Mouse (Mus musculus) stomach, postnatal 0 days (tissue): ENCODE results near the gene Psma5. TPM values are rescaled to one million over a fixed set of nuclear protein-coding genes. Genes with fewer than 3 reads are reported as not detected.
A peak's percentile ranks its signal among the peaks of the same experiment; 100 is the strongest.

Experiments
- ATAC-seq: fragments of 200-750 bp; cut with Nextera tagmentation; 2 replicates; pipeline ENCODE4 v1.8.0; 2017; ENCODE audit not compliant: low FRiP score, low TSS enrichment
- DNase-seq: peaks from one replicate; pipeline ENCODE4 v3.0.0-alpha.2; 2016; ENCODE audit warnings: low spot score
- H3K27ac ChIP-seq: fragments of 300-500 bp; sonication (generic); replicated peaks from 2 replicates; pipeline ENCODE4 v1.5.1; 2014; ENCODE audit warnings: mild to moderate bottlenecking, control low read depth
- H3K27me3 ChIP-seq: fragments of 300-500 bp; sonication (generic); 2 replicates; pipeline ENCODE4 v1.6.1; 2014; ENCODE audit warnings: low read length; ENCODE audit not compliant: control insufficient read depth, insufficient read depth
- H3K36me3 ChIP-seq: fragments of 300-500 bp; sonication (generic); 2 replicates; pipeline ENCODE4 v1.6.1; 2014; ENCODE audit warnings: low read length, mixed read lengths; ENCODE audit not compliant: control insufficient read depth, insufficient read depth
- H3K4me1 ChIP-seq: fragments of 300-500 bp; sonication (generic); replicated peaks from 2 replicates; pipeline ENCODE4 v1.6.1; 2014; ENCODE audit warnings: antibody characterized with exemption; ENCODE audit not compliant: control insufficient read depth, insufficient read depth
- H3K4me2 ChIP-seq: fragments of 300-500 bp; sonication (generic); replicated peaks from 2 replicates; pipeline ENCODE4 v1.6.1; 2014; ENCODE audit warnings: low read depth, mild to moderate bottlenecking, control low read depth, moderate library complexity
- H3K4me3 ChIP-seq: fragments of 300-500 bp; sonication (generic); 2 replicates; pipeline ENCODE4 v1.5.1; 2014; ENCODE audit warnings: low read depth, low read length, control low read depth
- H3K9ac ChIP-seq: fragments of 300-500 bp; sonication (generic); 2 replicates; pipeline ENCODE4 v1.6.1; 2014; ENCODE audit warnings: mild to moderate bottlenecking, low read length, control low read depth, mixed read lengths
- H3K9me3 ChIP-seq: fragments of 300-500 bp; sonication (generic); 2 replicates; pipeline ENCODE4 v1.6.1; 2016; ENCODE audit warnings: low read length; ENCODE audit not compliant: control insufficient read depth
- CTCF ChIP-seq: IDR thresholded peaks from 2 replicates; pipeline ENCODE4 v1.5.1; 2016; ENCODE audit warnings: antibody characterized with exemption, low read depth, mild to moderate bottlenecking, moderate library complexity
- EP300 ChIP-seq: optimal IDR thresholded peaks from 2 replicates; pipeline ENCODE3; 2016; ENCODE audit warnings: antibody characterized with exemption
- WGBS: fragments of 180-500 bp; shearing (Covaris S2); extraction: QIAGEN DNeasy Blood & Tissue Kit; methylation state at CpG from one replicate; pipeline ENCODE4 v1.1.7; 2014; 5-methylcytosine and 5-hydroxymethylcytosine counted together
- polyA plus RNA-seq: library from polyadenylated mRNA; unstranded; fragments of >200 nt; fragmentation: Nextera tagmentation; extraction: Ambion mirVana; gene quantifications from 2 replicates; pipeline ENCODE4 v1.2.1, GENCODE M21; 2015

Psma5 gene
- 159 and 166 TPM in 2 replicates for polyA plus RNA-seq

DNA sequence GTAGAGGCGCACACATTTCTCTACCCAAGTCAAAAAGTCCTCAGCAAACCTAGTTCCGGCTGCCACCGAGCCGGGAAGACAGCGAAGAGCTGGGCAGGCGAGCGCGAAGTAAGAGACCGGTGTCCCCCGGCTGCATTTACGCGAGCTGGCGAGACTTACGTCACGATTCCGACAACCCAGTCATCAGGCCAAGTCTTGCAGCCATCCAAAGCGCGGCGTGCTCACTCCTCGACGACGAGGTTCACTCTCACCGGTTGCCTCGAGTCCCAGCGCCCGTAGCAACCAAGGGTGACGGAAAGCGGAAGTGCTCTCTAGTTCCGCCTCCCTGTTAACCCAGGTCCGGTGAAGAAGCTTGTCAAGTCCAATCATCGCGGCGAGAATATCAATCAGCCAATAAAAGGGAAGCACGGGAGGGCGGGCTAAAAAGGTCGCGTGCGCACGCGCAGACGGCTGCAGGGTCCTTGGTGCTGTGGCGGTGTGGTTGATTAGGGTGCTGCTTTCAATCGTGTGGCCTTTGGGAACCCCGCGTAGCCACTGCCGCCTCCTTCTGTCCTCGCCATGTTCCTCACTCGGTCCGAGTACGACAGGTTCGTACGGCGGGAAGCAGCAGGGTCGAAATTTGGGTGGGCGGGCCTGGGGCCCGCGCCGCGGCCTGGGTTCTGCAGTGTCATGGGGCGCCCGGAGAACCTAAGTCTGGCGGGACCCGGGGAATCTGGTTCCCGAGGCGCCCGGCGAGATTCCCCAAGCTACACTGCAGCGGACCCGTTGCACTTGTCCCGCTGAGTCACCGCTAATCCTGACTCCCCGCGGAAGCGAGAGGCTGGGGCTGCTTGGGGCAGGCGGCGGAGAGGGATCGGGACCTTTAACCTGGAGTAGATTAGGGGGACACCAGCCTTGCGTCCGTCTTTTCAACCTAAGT is at the start of gene Psma5:
TSS of gene Psma5 (plus strand) at position 208 of the 919 bp plus-strand sequence.
- Histone ChIP-seq H3K9me3 (no peaks in the 10 kb centered on the region), H3K4me2 (peak within 1 kb of the TSS; percentile 76), H3K27ac (peak within 1 kb of the TSS; percentile 45), H3K36me3 (no peaks in the 10 kb centered on the region), H3K4me1 (no peaks in the 10 kb centered on the region), H3K9ac (peak within 1 kb of the TSS; percentile 86), H3K4me3 (peak within 1 kb of the TSS; percentile 87), H3K27me3 (no peaks in the 10 kb centered on the region)
- ATAC-seq (peak; percentile 99), DNase-seq (peak; percentile 98)
- WGBS: under 1% methylated on average over 77 of the region's 79 CpGs
- TF ChIP-seq EP300: no peak
- 0 out of 2 replicates have a peak, but pooled peaks have one; percentile 8 for TF ChIP-seq CTCF

DNA sequence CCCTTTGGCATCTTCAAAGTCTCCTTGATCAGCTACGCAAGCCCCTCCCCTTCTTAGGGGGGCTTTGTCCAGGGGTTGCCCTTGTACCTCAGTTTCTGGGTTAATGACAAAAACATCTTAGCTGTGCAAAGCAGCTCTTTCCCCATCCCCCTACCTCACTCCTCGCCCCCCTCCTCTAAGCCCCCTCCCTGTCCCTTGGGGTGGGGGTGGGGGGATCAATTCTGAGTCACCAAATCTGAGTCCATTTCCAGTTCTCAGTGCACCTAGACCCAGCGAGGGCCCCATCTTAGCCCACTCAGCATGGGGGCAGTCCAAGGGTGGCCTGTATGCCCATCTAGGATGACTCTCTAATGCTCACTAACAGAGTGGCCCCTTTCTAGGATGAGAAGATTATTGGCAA is 47.7 kb upstream of the Psma5 start:
- H3K27ac ChIP-seq: no peak overlapping the region
- no peak for ATAC-seq
- 0 out of 2 replicates have a peak overlapping the region, but pooled peaks have one; percentile 87 for H3K9ac ChIP-seq

DNA sequence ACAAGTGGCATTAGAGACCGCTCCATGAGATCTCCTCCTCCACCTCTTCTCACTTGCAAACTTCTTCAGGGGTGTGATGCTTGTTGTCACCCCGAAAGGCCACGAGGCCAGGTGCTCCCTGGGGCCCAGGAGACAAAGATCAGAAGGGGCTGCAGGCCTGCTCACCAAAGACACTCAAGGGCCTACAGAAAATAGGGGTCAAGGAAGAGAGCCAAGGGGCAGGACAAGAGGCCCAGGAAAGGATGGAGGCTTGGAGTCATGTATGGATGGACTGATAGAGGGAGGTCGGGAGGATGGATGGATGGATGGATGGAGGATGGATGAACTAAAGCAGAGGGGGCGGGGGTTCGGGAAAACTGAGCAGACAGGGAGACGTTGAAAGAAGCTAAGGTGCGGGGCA is 47.2 kb upstream of the Psma5 start:
- Histone ChIP-seq H3K27ac (no peak overlapping the region), H3K4me3 (peak overlapping the region; percentile 76), H3K4me1 (peaks cover 5% of the 10 kb centered on the region; the same call in 1 of the 2 replicates), H3K27me3 (no peaks in the 10 kb centered on the region), H3K9ac (peak overlapping the region; percentile 87), H3K9me3 (no peaks in the 10 kb centered on the region), H3K4me2 (peak overlapping the region; percentile 73), H3K36me3 (no peaks in the 10 kb centered on the region; the same call in 1 of the 2 replicates)
- DNase-seq (no peak), ATAC-seq (no peak)
- TF ChIP-seq CTCF (no peak), EP300 (no peak)
- 5% methylated on average over 8 of the region's 8 CpGs for WGBS

More for the DNA sequence above, 47.7 kb upstream of the Psma5 start:
- H3K4me3 ChIP-seq: peak overlapping the region; percentile 76
- peak overlapping the region; percentile 73; the same call in 1 of the 2 replicates for H3K4me2 ChIP-seq
- H3K4me1 ChIP-seq: peaks cover 5% of the 10 kb centered on the region; the same call in 1 of the 2 replicates
- DNase-seq: no peak
- H3K27me3 ChIP-seq: no peaks in the 10 kb centered on the region
- TF ChIP-seq EP300 (no peak), CTCF (no peak)
- H3K36me3 ChIP-seq: no peaks in the 10 kb centered on the region; the same call in 1 of the 2 replicates
- 68% methylated on average over 3 of the region's 3 CpGs for WGBS
- H3K9me3 ChIP-seq: no peaks in the 10 kb centered on the region

DNA sequence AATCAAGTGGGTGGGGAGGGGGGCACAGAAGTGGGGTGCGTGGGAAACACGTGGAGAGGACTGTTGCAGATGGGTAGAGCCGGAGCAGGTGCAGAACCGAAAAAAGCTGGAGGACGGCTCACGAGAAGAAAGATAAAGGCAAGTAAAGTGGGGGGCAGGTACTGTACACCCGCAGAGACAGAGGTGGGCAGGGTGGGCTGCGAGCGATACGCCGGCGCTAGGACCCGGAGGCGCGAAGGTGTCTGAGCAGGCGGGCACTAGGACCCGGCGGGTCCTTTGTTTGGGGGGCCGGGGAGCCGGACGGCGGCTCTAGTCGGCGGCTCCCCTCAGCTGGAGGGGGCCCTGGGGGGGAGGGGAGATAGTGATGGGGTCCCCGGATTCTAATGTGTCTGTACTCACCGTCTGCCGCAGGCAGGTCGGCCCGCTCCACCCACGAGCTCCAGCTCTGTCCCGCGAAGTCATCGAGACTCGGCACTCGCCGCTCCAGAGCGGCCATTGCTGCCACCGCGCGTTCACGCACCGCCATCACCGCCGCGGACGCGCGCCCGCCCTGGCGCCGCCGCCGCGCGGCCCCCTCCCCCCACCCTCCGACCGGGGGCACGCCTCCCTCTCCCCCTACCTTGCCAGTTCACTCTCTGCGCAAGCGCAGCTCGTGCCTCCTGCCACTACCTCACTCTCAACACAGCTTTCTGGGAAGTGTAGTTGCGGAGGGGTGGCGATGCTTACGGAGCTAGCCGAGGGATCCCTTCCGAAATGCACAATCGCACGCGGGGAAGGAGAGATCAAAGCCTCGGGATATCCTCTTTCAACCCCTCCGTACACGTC is 46.6 kb upstream of the Psma5 start:
- WGBS: under 1% methylated on average over 71 of the region's 72 CpGs
- H3K9me3 ChIP-seq: no peaks in the 10 kb centered on the region
- DNase-seq: peak; percentile 96
- H3K27ac ChIP-seq: peak overlapping the region; percentile 91
- peak; percentile 95 for ATAC-seq
- no peak for TF ChIP-seq CTCF
- no peak for TF ChIP-seq EP300
- H3K36me3 ChIP-seq: no peaks in the 10 kb centered on the region; the same call in 1 of the 2 replicates
- H3K4me1 ChIP-seq: peaks cover 5% of the 10 kb centered on the region; the same call in 1 of the 2 replicates
- peak overlapping the region; percentile 87 for H3K9ac ChIP-seq
- H3K4me3 ChIP-seq: peak overlapping the region; percentile 76
- peak overlapping the region; percentile 94 for H3K4me2 ChIP-seq
- no peaks in the 10 kb centered on the region for H3K27me3 ChIP-seq

DNA sequence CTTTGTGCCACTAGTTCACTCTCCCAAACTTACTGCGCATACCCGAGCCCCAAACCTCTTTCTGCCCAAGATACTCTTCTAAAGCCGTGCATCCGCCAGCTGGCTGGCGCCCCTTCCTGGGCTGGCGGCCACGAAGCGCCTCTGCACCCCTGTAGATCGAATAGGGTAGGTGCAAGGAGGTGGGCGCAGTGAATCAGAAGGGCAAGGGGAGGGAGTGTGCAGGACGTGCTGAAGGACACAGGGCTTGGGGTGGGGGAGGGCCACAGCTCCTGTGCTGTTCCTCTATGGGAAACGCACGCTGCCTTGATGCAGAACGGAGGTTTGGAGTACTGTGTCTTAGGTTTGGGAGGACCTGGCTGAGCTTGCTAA is 46.0 kb upstream of the Psma5 start, which contains the start of gene Atxn7l2:
TSS of gene Atxn7l2 (minus strand) at position 164 of the 369 bp plus-strand sequence.
- Histone ChIP-seq H3K27me3 (no peaks in the 10 kb centered on the region), H3K9ac (peak within 1 kb of the TSS; percentile 87), H3K27ac (peak within 1 kb of the TSS; percentile 91), H3K9me3 (no peaks in the 10 kb centered on the region), H3K4me3 (peak within 1 kb of the TSS; percentile 76), H3K36me3 (no peaks in the 10 kb centered on the region; the same call in 1 of the 2 replicates), H3K4me1 (peaks cover 5% of the 10 kb centered on the region; the same call in 1 of the 2 replicates), H3K4me2 (peak within 1 kb of the TSS; percentile 94)
- DNase-seq (no peak), ATAC-seq (peak; percentile 67)
- under 1% methylated on average over 14 of the region's 14 CpGs for WGBS
- TF ChIP-seq EP300 (no peak), CTCF (peak; percentile 56)
